ENCODE assay signal across 23 mouse cellular contexts in genomic region chr8:112051537-112051936, GRCm38 (mm10). TPM values are rescaled to one million over a fixed set of nuclear protein-coding genes. Genes with fewer than 3 reads are reported as not detected.
DNase-seq lines count a peak whose midpoint lies in the region; ATAC-seq and TF ChIP-seq lines count a peak whose summit lies in the region.
"Had no signal": no experiment of that assay in that cellular context is flagged by ENCODE, and none has a peak within 500 bp of the region (broad histone marks: within the 10 kb centered on the region; RNA-seq: fewer than 3 reads in every experiment).

No protein-coding gene starts in this region.

- no peak for TF ChIP-seq POLR2A in testis, adult 2 months (IDR thresholded peaks at IDR 0.05; ENCODE audit: control insufficient read depth, low read depth, low read length)
- no peak for TF ChIP-seq POLR2A in ES-Bruce4 (IDR thresholded peaks at IDR 0.05; ENCODE audit: insufficient read depth, low read length)

- no peak overlapping the region for H3K4me2 ChIP-seq in intestine, postnatal 0 days (replicated peaks; ENCODE audit: low read depth)
- H3K4me2 ChIP-seq in intestine, embryonic 15.5 days (replicated peaks) = no peak overlapping the region
- H3K4me2 ChIP-seq: forebrain, embryonic 13.5 days; heart, embryonic 13.5 days; hindbrain, embryonic 15.5 days had no signal

- WGBS in intestine, postnatal 0 days = 73% methylated on average over 9 of the region's 9 CpGs
- 75% methylated on average over 9 of the region's 9 CpGs for WGBS in intestine, embryonic 15.5 days

- no peak overlapping the region for H3K4me3 ChIP-seq in intestine, postnatal 0 days (ENCODE audit: low read depth, low read length)
- H3K4me3 ChIP-seq in intestine, embryonic 15.5 days (replicated peaks) = no peak overlapping the region
- H3K4me3 ChIP-seq in testis, adult 2 months (ENCODE audit: control insufficient read depth, low read depth, low read length) = no peak overlapping the region
- H3K4me3 ChIP-seq in ES-Bruce4 (ENCODE audit: low read depth, low read length) = no peak overlapping the region
- H3K4me3 ChIP-seq: embryonic facial prominence, embryonic 10.5 days; forebrain, embryonic 13.5 days; heart, embryonic 13.5 days; hindbrain, embryonic 15.5 days had no signal

- TF ChIP-seq EP300 in ES-Bruce4 (IDR thresholded peaks at IDR 0.05; ENCODE audit: insufficient read depth, low read depth, low read length) = no peak

- no peaks in the 10 kb centered on the region for H3K9me3 ChIP-seq in intestine, postnatal 0 days (ENCODE audit: control insufficient read depth)
- H3K9me3 ChIP-seq in intestine, embryonic 15.5 days = no peaks in the 10 kb centered on the region
- no peaks in the 10 kb centered on the region for H3K9me3 ChIP-seq in ES-Bruce4 (replicated peaks; ENCODE audit: control insufficient read depth, insufficient read depth, low read length, poor library complexity, severe bottlenecking)
- H3K9me3 ChIP-seq: embryonic facial prominence, embryonic 10.5 days; forebrain, embryonic 13.5 days; heart, embryonic 13.5 days; hindbrain, embryonic 15.5 days had no signal

- H3K27me3 ChIP-seq in intestine, postnatal 0 days (replicated peaks; ENCODE audit: control insufficient read depth, insufficient read depth, low read length) = no peaks in the 10 kb centered on the region
- no peaks in the 10 kb centered on the region for H3K27me3 ChIP-seq in intestine, embryonic 15.5 days (replicated peaks)
- no peaks in the 10 kb centered on the region for H3K27me3 ChIP-seq in testis, adult 2 months (ENCODE audit: control insufficient read depth, insufficient read depth, low read length)
- no peaks in the 10 kb centered on the region for H3K27me3 ChIP-seq in ES-Bruce4 (ENCODE audit: control insufficient read depth, insufficient read depth, low read length, poor library complexity, severe bottlenecking)
- H3K27me3 ChIP-seq: forebrain, embryonic 13.5 days; heart, embryonic 13.5 days; hindbrain, embryonic 15.5 days had no signal

- no peak for DNase-seq in testis, postnatal 10 days (ENCODE audit: low spot score)
- peak; percentile 67 for DNase-seq in ZHBTc4 (ENCODE audit: low read depth, low spot score)
- DNase-seq in layer of hippocampus, postnatal 36 days = no peak
- no peak for DNase-seq in right cerebral cortex, postnatal 36 days (ENCODE audit: low spot score in 2 of 2)
- DNase-seq: adrenal gland, adult 2 months; adrenal gland, postnatal 25 days; B cell, adult 2 months; cerebellum, adult 18-20 months; cerebellum, adult 9-11 months; cerebellum, postnatal 36 days; gastrocnemius, postnatal 36 days; heart, adult 11 months; heart, postnatal 36 days had no signal

- H3K27ac ChIP-seq in intestine, postnatal 0 days (ENCODE audit: low read depth, low read length) = no peak overlapping the region
- H3K27ac ChIP-seq in intestine, embryonic 15.5 days = no peak overlapping the region
- H3K27ac ChIP-seq in testis, adult 2 months (ENCODE audit: control insufficient read depth, insufficient read depth, low read depth, low read length) = no peak overlapping the region
- no peak overlapping the region for H3K27ac ChIP-seq in ES-Bruce4 (ENCODE audit: insufficient read depth, low read length)
- H3K27ac ChIP-seq: embryonic facial prominence, embryonic 10.5 days; forebrain, embryonic 13.5 days; heart, embryonic 13.5 days; hindbrain, embryonic 15.5 days had no signal

- H3K9ac ChIP-seq in intestine, postnatal 0 days (ENCODE audit: low read depth, low read length) = no peak overlapping the region
- no peak overlapping the region for H3K9ac ChIP-seq in intestine, embryonic 15.5 days
- no peak overlapping the region for H3K9ac ChIP-seq in ES-Bruce4 (ENCODE audit: low read depth, poor library complexity, severe bottlenecking)
- H3K9ac ChIP-seq: forebrain, embryonic 13.5 days; heart, embryonic 13.5 days; hindbrain, embryonic 15.5 days had no signal

- ATAC-seq in intestine, postnatal 0 days = no peak
- no peak for ATAC-seq in intestine, embryonic 15.5 days
- ATAC-seq: CD4-positive, CD25-positive, alpha-beta regulatory T cell, adult 4 months; forebrain, embryonic 13.5 days had no signal

- no peaks in the 10 kb centered on the region for H3K4me1 ChIP-seq in intestine, postnatal 0 days (replicated peaks; ENCODE audit: control insufficient read depth, insufficient read depth, low read length)
- H3K4me1 ChIP-seq in intestine, embryonic 15.5 days (replicated peaks) = no peaks in the 10 kb centered on the region
- no peaks in the 10 kb centered on the region for H3K4me1 ChIP-seq in testis, adult 2 months (ENCODE audit: control insufficient read depth, insufficient read depth, low read length)
- no peaks in the 10 kb centered on the region for H3K4me1 ChIP-seq in ES-Bruce4 (ENCODE audit: control insufficient read depth, insufficient read depth, low read length)
- H3K4me1 ChIP-seq: embryonic facial prominence, embryonic 10.5 days; forebrain, embryonic 13.5 days; heart, embryonic 13.5 days; hindbrain, embryonic 15.5 days had no signal

- 0 out of 2 replicates have a peak, but pooled peaks have one; percentile 6 for TF ChIP-seq CTCF in intestine, postnatal 0 days (IDR thresholded peaks at IDR 0.05; ENCODE audit: low read depth)
- peak; percentile 35; the same call in 1 of the 2 replicates for TF ChIP-seq CTCF in testis, adult 2 months (IDR thresholded peaks at IDR 0.05; ENCODE audit: control insufficient read depth, insufficient read depth, insufficient replicate concordance, low read depth, low read length)
- peak; percentile 72 for TF ChIP-seq CTCF in ES-Bruce4 (IDR thresholded peaks at IDR 0.05; ENCODE audit: low read depth, low read length)

- H3K36me3 ChIP-seq in intestine, postnatal 0 days (ENCODE audit: control insufficient read depth, insufficient read depth) = no peaks in the 10 kb centered on the region
- no peaks in the 10 kb centered on the region for H3K36me3 ChIP-seq in intestine, embryonic 15.5 days
- no peaks in the 10 kb centered on the region for H3K36me3 ChIP-seq in testis, adult 2 months (ENCODE audit: control insufficient read depth, insufficient read depth, low read length)
- no peaks in the 10 kb centered on the region for H3K36me3 ChIP-seq in ES-Bruce4 (ENCODE audit: control insufficient read depth, insufficient read depth, low read length, poor library complexity, severe bottlenecking)
- H3K36me3 ChIP-seq: embryonic facial prominence, embryonic 10.5 days; heart, embryonic 13.5 days; hindbrain, embryonic 15.5 days had no signal

RNA-seq across cellular contexts. Expression of gene Gm6793, which starts 36.7 kb away (rescaled TPM):
- polyA plus RNA-seq in intestine, postnatal 0 days (2015; fragmentation: Nextera tagmentation; extraction: Ambion mirVana) = 0.21 and 0.29 TPM in 2 replicates
- polyA plus RNA-seq in intestine, embryonic 15.5 days (2015; fragmentation: Nextera tagmentation; extraction: Ambion mirVana) = 0.57 and 0.63 TPM in 2 replicates
- 0.06 TPM in 1 of 2 replicates, not detected in the other for polyA plus RNA-seq in testis, adult 2 months (2012; rRNA removed)
- polyA plus RNA-seq in ES-Bruce4 (2011; ENCODE audit: insufficient read depth, insufficient read length, low read depth, missing spikeins) = 0.68 and 0.90 TPM in 2 replicates
- not detected for total RNA-seq in layer of hippocampus, postnatal 36 days (2021)
- total RNA-seq: adrenal gland, adult 2 months; adrenal gland, postnatal 25 days; gastrocnemius, adult 8-10 months; gastrocnemius, postnatal 36 days; heart, postnatal 36 days had no signal
- polyA plus RNA-seq: adrenal gland, adult 2 months had no signal

RNA-seq across cellular contexts. Expression of gene Terf2ip, which starts 40.3 kb away (rescaled TPM):
- polyA plus RNA-seq in intestine, postnatal 0 days (2015; fragmentation: Nextera tagmentation; extraction: Ambion mirVana) = 10.1 and 11.2 TPM in 2 replicates
- polyA plus RNA-seq in intestine, embryonic 15.5 days (2015; fragmentation: Nextera tagmentation; extraction: Ambion mirVana) = 18.2 and 19.0 TPM in 2 replicates
- polyA plus RNA-seq in testis, adult 2 months (2012; rRNA removed) = 2.9 and 3.8 TPM in 2 replicates
- polyA plus RNA-seq in ES-Bruce4 (2011; ENCODE audit: insufficient read depth, insufficient read length, low read depth, missing spikeins) = 10.3 and 10.7 TPM in 2 replicates
- 10 to 100 TPM; 40.0 to 41.8 TPM for total RNA-seq in layer of hippocampus, postnatal 36 days (2021)

RNA-seq across cellular contexts. Expression of gene Kars, which starts 40.4 kb away (rescaled TPM):
- polyA plus RNA-seq in intestine, postnatal 0 days (2015; fragmentation: Nextera tagmentation; extraction: Ambion mirVana) = 63.7 and 69.2 TPM in 2 replicates
- polyA plus RNA-seq in intestine, embryonic 15.5 days (2015; fragmentation: Nextera tagmentation; extraction: Ambion mirVana) = 181 and 195 TPM in 2 replicates
- 59.9 and 60.4 TPM in 2 replicates for polyA plus RNA-seq in testis, adult 2 months (2012; rRNA removed)
- polyA plus RNA-seq in ES-Bruce4 (2011; ENCODE audit: insufficient read depth, insufficient read length, low read depth, missing spikeins) = 306 and 325 TPM in 2 replicates
- 10 to 100 TPM; 74.8 to 79.1 TPM for total RNA-seq in layer of hippocampus, postnatal 36 days (2021)

RNA-seq across cellular contexts. Expression of gene Adat1, which starts 59.4 kb away (rescaled TPM):
- 1.2 and 1.4 TPM in 2 replicates for polyA plus RNA-seq in intestine, postnatal 0 days (2015; fragmentation: Nextera tagmentation; extraction: Ambion mirVana)
- 7.7 and 8.3 TPM in 2 replicates for polyA plus RNA-seq in intestine, embryonic 15.5 days (2015; fragmentation: Nextera tagmentation; extraction: Ambion mirVana)
- polyA plus RNA-seq in testis, adult 2 months (2012; rRNA removed) = 4.5 and 5.3 TPM in 2 replicates
- polyA plus RNA-seq in ES-Bruce4 (2011; ENCODE audit: insufficient read depth, insufficient read length, low read depth, missing spikeins) = 22.0 and 22.3 TPM in 2 replicates
- total RNA-seq in layer of hippocampus, postnatal 36 days (2021) = 1 to 10 TPM; 6.7 to 7.3 TPM

Comparison
In these comparisons a context has a peak if more than half of its experiments do, and no peak if none do; other contexts are left out.
1. CTCF ChIP-seq: peak in every context shown above with its lines; median percentile 72 in ES-Bruce4; 35 in testis, adult 2 months; 6 in intestine, postnatal 0 days.